Mouse (Mus musculus): ENCODE data around the gene Ddah2. TPM values are rescaled to one million over a fixed set of nuclear protein-coding genes. Genes with fewer than 3 reads are reported as not detected.
"Not testable (repeated sequence)": the region's sequence is repeated elsewhere in the genome, so short reads cannot be mapped to it uniquely, and the experiment has no call there.

Gene Ddah2
- total and polyA plus RNA-seq, 3 experiments: 52.4 to 242 (median 180) TPM

- peaks cover 85% of the 10 kb centered on the region for H3K4me1 ChIP-seq (ENCODE audit: insufficient read depth, low read depth, low read length)
- peak overlapping the region; percentile 6; the same call in 1 of the 2 replicates for H3K4me3 ChIP-seq (ENCODE audit: low read depth, low read length)
- no peaks in the 10 kb centered on the region for H3K27me3 ChIP-seq (ENCODE audit: insufficient read depth, low read length)
- TF ChIP-seq POLR2AphosphoS5 (IDR thresholded peaks at IDR 0.05; ENCODE audit: insufficient replicate concordance, low read depth, low read length) (no peak), TAL1 (conservative IDR thresholded peaks at IDR 0.05; ENCODE audit: low read depth, low read length) (no peak), GATA2 (IDR thresholded peaks at IDR 0.05; ENCODE audit: borderline replicate concordance, low read depth, low read length) (no peak), GATA1 (IDR thresholded peaks at IDR 0.05; ENCODE audit: borderline replicate concordance, low read length) (no peak), CTCF (IDR thresholded peaks at IDR 0.05; ENCODE audit: low read depth, low read length) (no peak)
- peaks cover 35% of the 10 kb centered on the region for H3K36me3 ChIP-seq (replicated peaks)
- H3K9me3 ChIP-seq (replicated peaks): no peaks in the 10 kb centered on the region
- no peak for ATAC-seq (ENCODE audit: extremely low read depth, insufficient number of reproducible peaks, low FRiP score, poor library complexity, severe bottlenecking)
- DNase-seq (ENCODE audit: low spot score): no peak
These were observed 27.6 kb upstream of the Ddah2 start for GRCm38 (mm10) chr17:35031272-35031671.

DNA sequence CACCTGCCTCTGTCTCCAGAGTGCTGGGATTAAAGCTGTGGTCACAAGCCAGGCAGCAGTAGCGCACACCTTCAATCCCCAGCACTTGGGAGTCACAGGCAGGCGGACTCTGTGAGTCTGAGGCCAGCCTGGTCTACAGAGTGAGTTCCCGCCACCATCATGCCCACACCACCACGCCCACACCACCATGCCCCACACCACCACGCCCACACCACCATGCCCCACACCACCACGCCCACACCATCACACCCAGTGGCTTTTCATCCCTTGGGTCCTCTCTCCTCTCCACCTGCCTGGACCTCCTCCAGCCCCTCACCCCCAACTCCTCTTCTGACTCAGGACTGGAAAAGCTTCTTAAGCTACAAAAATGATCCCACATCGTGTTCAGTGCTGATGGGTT is 27.0 kb upstream of the Ddah2 start:
- no peak for ATAC-seq (ENCODE audit: extremely low read depth, insufficient number of reproducible peaks, low FRiP score, poor library complexity, severe bottlenecking)

GRCm38 (mm10) chr17:35032323-35032870 is 26.4 kb upstream of the Ddah2 start:
- Histone ChIP-seq H3K36me3 (replicated peaks) (peaks cover 31% of the 10 kb centered on the region), H3K9me3 (replicated peaks) (no peaks in the 10 kb centered on the region), H3K4me1 (ENCODE audit: insufficient read depth, low read depth, low read length) (peaks cover 75% of the 10 kb centered on the region), H3K4me3 (ENCODE audit: low read depth, low read length) (no peak overlapping the region), H3K27me3 (ENCODE audit: insufficient read depth, low read length) (no peaks in the 10 kb centered on the region)
- DNase-seq (ENCODE audit: low spot score): no peak
- TF ChIP-seq GATA1 (IDR thresholded peaks at IDR 0.05; ENCODE audit: borderline replicate concordance, low read length) (no peak), TAL1 (conservative IDR thresholded peaks at IDR 0.05; ENCODE audit: low read depth, low read length) (no peak), CTCF (IDR thresholded peaks at IDR 0.05; ENCODE audit: low read depth, low read length) (no peak), GATA2 (IDR thresholded peaks at IDR 0.05; ENCODE audit: borderline replicate concordance, low read depth, low read length) (no peak), POLR2AphosphoS5 (IDR thresholded peaks at IDR 0.05; ENCODE audit: insufficient replicate concordance, low read depth, low read length) (no peak)
- ATAC-seq (ENCODE audit: extremely low read depth, insufficient number of reproducible peaks, low FRiP score, poor library complexity, severe bottlenecking): no peak

More for the DNA sequence above, 27.0 kb upstream of the Ddah2 start:
- Histone ChIP-seq H3K9me3 (replicated peaks) (no peaks in the 10 kb centered on the region), H3K36me3 (replicated peaks) (peaks cover 31% of the 10 kb centered on the region), H3K4me1 (ENCODE audit: insufficient read depth, low read depth, low read length) (peaks cover 79% of the 10 kb centered on the region), H3K4me3 (ENCODE audit: low read depth, low read length) (peak overlapping the region; percentile 20; the same call in 1 of the 2 replicates), H3K27me3 (ENCODE audit: insufficient read depth, low read length) (no peaks in the 10 kb centered on the region)
- TF ChIP-seq POLR2AphosphoS5 (IDR thresholded peaks at IDR 0.05; ENCODE audit: insufficient replicate concordance, low read depth, low read length) (no peak), TAL1 (conservative IDR thresholded peaks at IDR 0.05; ENCODE audit: low read depth, low read length) (no peak), GATA2 (IDR thresholded peaks at IDR 0.05; ENCODE audit: borderline replicate concordance, low read depth, low read length) (no peak), CTCF (IDR thresholded peaks at IDR 0.05; ENCODE audit: low read depth, low read length) (no peak), GATA1 (IDR thresholded peaks at IDR 0.05; ENCODE audit: borderline replicate concordance, low read length) (no peak)
- DNase-seq (ENCODE audit: low spot score): no peak

DNA sequence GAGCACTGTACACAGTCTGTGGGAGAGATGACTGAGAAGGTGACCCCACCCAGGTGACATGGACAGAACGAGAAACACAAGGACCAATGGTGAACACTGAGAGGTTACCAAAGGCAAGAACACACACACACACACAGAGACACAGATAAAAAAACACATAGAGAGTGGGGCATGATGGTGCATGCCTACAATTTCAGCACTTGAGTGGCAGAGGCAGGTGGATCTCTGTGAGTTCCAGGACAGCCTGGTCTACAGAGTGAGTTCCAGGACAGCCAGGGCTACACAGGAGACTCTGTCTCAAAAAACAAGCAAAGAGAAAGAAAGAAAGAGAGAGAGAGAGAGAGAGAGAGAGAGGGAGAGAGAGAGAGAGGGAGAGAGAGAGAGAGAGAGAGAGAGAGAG is 25.1 kb upstream of the Ddah2 start:
- not testable (repeated sequence) for DNase-seq (ENCODE audit: low spot score); ATAC-seq (ENCODE audit: extremely low read depth, insufficient number of reproducible peaks, low FRiP score, poor library complexity, severe bottlenecking); H3K9me3 ChIP-seq (replicated peaks)

GRCm38 (mm10) chr17:35034896-35035295 is 23.9 kb upstream of the Ddah2 start:
- TF ChIP-seq GATA2 (IDR thresholded peaks at IDR 0.05; ENCODE audit: borderline replicate concordance, low read depth, low read length) (no peak), POLR2AphosphoS5 (IDR thresholded peaks at IDR 0.05; ENCODE audit: insufficient replicate concordance, low read depth, low read length) (no peak), CTCF (IDR thresholded peaks at IDR 0.05; ENCODE audit: low read depth, low read length) (no peak)
- Histone ChIP-seq H3K4me3 (ENCODE audit: low read depth, low read length) (no peak overlapping the region; the same call in 1 of the 2 replicates), H3K4me1 (ENCODE audit: insufficient read depth, low read depth, low read length) (peaks cover 53% of the 10 kb centered on the region)

More for the DNA sequence above, 25.1 kb upstream of the Ddah2 start:
- peaks cover 29% of the 10 kb centered on the region for H3K36me3 ChIP-seq (replicated peaks)
- not testable (repeated sequence) for H3K4me3 ChIP-seq (ENCODE audit: low read depth, low read length); H3K27me3 ChIP-seq (ENCODE audit: insufficient read depth, low read length)
- H3K4me1 ChIP-seq (ENCODE audit: insufficient read depth, low read depth, low read length): peaks cover 62% of the 10 kb centered on the region

DNA sequence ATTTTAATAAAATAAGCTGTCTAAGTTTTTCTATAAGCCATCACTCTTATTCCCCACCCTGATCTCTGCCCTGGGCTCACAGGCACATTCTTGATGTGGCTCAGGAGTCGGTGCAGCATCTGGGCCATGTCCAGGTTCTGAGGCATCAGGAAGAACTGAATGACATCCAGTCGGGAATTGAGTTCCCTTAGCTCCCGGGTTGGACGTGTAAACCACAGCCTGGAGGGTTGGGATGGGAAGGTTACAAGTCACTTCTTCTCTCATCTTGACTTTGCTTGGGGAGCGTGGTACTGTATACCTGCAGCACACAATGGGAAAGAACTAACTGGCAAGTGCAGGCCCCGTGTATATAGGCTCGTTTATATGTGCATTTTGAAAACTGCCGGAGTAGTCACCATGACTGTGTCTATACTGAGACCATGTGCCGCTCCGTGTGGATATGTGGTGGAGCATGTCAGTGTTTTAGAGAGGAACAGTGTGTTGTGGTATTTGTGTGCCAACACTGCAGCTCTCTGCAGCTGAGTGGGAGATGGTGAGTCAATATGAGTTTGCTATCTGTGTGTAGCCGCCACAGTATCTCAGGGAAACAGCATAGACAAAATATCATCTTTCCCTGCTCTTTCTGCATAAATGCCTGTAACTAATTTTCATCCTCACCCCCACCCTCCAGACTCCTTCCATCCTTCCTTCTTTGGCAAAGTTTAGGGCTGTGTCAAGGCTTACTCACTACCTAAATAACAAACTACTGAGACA is 19.5 kb upstream of the Ddah2 start:
- ATAC-seq (ENCODE audit: extremely low read depth, insufficient number of reproducible peaks, low FRiP score, poor library complexity, severe bottlenecking): no peak
- no peaks in the 10 kb centered on the region for H3K27me3 ChIP-seq (ENCODE audit: insufficient read depth, low read length)
- H3K4me3 ChIP-seq (ENCODE audit: low read depth, low read length): no peak overlapping the region
- H3K4me1 ChIP-seq (ENCODE audit: insufficient read depth, low read depth, low read length): peaks cover 45% of the 10 kb centered on the region
- H3K9me3 ChIP-seq (replicated peaks): no peaks in the 10 kb centered on the region
- DNase-seq (ENCODE audit: low spot score): no peak
- peaks cover 15% of the 10 kb centered on the region for H3K36me3 ChIP-seq (replicated peaks)
- TF ChIP-seq TAL1 (conservative IDR thresholded peaks at IDR 0.05; ENCODE audit: low read depth, low read length): no peak
- no peak for TF ChIP-seq POLR2AphosphoS5 (IDR thresholded peaks at IDR 0.05; ENCODE audit: insufficient replicate concordance, low read depth, low read length)
- no peak for TF ChIP-seq CTCF (IDR thresholded peaks at IDR 0.05; ENCODE audit: low read depth, low read length)
- no peak for TF ChIP-seq GATA2 (IDR thresholded peaks at IDR 0.05; ENCODE audit: borderline replicate concordance, low read depth, low read length)
- TF ChIP-seq GATA1 (IDR thresholded peaks at IDR 0.05; ENCODE audit: borderline replicate concordance, low read length): no peak

More at GRCm38 (mm10) chr17:35034896-35035295, 23.9 kb upstream of the Ddah2 start:
- Histone ChIP-seq H3K9me3 (replicated peaks) (no peaks in the 10 kb centered on the region), H3K36me3 (replicated peaks) (peaks cover 21% of the 10 kb centered on the region), H3K27me3 (ENCODE audit: insufficient read depth, low read length) (no peaks in the 10 kb centered on the region)
- no peak for DNase-seq (ENCODE audit: low spot score)
- no peak for ATAC-seq (ENCODE audit: extremely low read depth, insufficient number of reproducible peaks, low FRiP score, poor library complexity, severe bottlenecking)
